Mouse (Mus musculus): ENCODE results near the gene Slc27a2.
A peak's percentile ranks its signal among the peaks of the same experiment; 100 is the strongest.
"Not testable (repeated sequence)": the region's sequence is repeated elsewhere in the genome, so short reads cannot be mapped to it uniquely, and the experiment has no call there.

The Slc27a2 gene

DNA sequence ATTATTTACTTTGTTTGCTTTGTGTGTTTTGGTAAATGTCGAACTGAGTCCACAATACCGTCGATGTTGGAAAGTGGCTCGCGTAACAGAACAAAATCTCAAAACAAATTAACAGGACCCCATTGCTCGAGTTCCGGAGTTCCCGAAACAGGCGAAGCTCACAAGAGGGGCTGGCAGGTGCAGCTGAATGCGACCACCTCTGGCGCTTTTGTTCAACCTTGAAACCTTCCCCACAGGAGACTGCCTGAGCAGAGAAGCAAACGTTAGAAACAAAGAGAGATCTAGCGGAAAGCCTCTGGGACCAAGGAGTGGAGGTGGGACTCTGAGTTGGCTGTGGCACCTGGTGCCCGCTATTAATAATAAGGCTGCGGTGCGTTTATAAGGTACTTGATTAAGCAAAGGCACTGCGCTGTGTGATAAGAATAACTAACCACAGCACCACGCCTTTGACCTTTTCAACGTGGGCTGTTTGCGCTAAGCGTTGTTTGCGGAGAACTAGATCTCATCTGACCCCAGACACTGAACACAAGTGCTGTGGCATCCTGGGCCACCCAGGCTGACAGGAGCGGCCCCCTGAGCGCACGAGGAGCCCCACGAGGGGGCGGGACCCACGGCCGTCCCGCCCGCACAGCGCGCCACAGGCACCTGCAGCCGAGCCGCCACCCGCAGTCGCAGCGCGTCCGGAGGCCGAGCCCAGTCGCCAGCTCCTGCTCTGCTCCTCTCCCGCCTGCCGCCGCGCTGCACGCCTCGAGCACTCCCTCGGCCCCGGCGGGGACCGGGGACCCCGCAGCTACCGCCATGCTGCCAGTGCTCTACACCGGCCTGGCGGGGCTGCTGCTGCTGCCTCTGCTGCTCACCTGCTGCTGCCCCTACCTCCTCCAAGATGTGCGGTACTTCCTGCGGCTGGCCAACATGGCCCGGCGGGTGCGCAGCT is at the start of gene Slc27a2:
Slc27a2 (plus strand) TSS at position 51 of the 934 bp plus-strand sequence.
- no peak for DNase-seq (ENCODE audit: low spot score)

DNA sequence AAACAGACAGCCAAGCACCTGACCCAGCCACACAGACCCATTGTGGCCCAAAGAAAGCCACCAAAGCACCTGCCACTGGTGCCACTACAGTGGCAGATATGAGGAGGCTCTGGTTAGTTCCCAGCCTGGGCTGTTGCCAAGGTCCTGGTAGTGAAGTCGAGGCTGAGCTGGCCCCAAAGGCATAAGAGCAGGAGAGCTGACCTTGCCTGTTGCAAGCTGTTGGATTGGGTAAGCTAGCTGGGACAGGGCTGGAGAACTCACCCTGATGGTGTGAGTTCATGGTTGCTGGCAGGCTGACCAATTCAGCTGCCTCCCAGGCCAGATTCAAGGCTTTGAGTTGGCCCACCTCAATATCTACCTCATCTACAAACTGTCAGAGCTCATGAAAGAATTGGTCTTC is 47.1 kb upstream of the Slc27a2 start:
- no peak for DNase-seq (ENCODE audit: low spot score)

DNA sequence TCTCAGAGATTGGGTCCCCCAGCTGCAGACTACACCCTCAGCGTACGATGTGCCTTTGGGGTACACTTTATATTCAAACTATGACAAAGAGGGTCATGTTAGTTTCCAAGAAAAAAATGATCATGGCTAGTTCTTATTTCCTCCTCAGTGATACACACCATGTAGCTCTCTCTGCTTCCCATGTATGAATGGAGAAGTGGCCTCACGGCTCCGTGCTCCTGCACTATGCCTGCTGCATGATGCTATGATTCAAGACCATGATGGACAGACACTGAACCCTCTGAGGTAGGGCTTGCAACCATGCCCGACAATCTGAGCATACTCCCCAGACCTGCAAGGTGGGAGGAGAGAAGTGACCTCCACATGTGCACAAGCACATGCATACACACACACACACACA is 44.7 kb upstream of the Slc27a2 start:
- DNase-seq (ENCODE audit: low spot score): no peak

DNA sequence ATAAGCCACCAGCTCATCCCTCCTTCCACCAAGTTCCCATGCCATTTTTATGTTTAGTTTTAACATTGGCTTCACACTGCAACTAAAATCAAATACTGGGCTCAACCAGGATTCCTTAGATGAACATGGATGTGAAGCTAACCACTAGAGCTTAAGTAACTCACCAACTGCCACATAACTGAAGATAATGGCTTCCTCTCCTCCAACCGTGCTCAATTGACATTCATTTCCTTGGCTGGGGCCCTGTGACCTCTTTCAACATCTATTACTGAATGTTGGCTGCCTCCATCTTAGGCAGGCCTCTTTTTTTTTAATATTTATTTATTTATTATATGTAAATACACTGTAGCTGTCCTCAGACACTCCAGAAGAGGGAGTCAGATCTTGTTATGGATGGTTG is 44.0 kb upstream of the Slc27a2 start:
- DNase-seq (ENCODE audit: low spot score): no peak

DNA sequence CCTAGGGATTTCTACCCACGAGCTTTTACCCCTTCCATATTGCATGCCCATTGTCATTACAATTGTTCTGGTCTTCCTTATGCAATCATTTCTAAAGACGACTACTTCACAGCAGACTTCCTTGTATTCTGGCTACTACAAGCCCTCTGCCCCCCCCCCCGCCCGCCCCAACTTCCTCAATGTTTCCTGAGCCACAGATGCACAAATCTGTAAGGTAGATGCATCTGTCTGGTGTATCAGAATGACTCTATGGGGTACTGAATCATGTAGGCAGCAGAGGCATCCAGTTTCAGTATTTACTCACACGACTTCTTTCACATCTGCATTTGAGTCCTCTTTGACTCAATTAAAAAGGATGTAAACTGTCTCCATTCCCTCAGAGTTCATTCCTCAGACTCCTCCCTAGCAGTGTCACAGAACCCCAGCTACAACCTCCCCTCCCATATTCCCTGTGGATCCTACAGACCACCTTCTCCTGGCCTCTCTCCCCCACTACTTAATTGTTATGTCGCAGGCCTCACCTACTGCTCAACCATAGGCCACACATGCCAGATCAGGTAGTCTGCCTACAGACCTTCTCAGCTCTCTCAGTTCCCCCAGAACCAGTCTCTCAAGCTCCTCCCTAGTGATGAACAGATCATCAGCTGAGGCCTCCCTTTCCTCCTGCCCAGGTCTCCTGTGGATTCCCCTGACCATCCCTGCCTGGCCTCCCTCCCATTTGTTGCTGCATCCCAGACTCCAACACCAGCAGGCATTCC is 37.0 kb upstream of the Slc27a2 start:
- DNase-seq (ENCODE audit: low spot score): no peak

DNA sequence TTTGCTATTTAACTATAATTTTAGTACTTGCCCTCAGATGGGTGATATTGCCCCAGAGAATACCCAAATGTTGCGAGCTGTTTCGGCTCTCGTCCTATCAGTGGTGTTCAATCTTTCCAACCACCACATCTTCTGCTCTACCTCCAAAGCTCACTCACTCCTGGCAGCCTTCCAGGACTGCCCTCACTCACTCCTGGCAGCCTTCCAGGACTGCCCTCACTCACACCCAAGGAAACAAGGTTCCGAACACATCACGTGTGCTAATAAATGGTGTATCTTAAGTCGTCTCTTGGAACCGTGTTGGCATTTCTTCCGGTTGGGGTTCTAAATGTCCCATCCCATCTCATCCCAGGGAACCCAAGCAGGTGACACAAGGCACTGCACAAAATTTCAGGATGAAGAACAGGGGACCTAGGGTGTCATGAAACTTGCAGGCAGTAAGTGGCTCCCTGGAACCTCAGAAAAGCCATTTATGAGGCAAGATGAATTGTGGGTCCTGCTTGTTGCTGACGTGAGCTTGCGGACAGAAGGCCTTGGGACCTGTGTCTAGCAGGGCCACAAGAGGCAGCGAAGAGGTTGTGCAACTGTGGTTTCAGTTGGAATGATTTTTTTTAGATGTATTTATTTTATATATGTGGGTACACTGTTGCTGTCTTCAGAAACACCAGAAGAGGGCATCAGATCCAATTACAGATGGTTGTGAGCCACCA is 32.2 kb upstream of the Slc27a2 start:
- DNase-seq (ENCODE audit: low spot score): no peak

DNA sequence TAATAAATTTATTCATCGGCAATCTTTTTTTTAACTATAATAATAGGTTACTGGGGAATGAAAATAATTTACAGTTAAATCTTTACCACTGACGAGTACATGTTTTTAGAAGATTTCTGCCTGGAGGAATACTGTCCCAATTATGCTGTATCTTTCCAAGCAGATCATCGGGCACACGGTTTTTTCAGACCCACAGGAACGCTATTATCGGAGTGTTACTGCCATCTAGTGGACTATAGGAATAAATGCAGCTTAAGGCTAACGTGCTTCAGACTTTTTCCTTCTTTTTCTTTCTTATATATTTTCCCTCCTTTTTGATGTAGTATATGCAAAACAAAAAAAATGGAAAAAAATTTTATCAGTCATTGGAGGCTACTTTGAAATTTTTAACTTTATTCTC is 31.4 kb upstream of the Slc27a2 start:
- peak; percentile 47 for DNase-seq (ENCODE audit: low spot score)

DNA sequence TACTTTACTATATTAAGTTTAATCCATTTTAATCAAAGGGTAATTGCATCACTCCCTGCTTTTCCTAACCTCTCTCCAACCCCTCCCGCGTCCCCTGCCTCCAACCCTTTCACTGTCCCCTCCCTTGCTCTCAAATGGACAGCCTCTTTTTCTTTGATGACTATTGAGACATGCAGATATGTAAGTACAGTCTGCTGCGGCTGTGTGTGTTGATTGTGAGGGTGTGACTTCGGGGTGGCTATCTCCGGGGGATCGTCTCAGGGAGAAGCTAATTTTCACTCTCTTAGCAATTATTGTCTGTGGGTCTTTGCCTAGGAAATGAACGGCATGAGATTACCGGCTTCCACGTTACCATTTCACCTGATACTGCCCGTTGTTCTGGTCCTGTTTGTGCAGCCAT is 30.7 kb upstream of the Slc27a2 start:
- DNase-seq (ENCODE audit: low spot score): peak; percentile 7

DNA sequence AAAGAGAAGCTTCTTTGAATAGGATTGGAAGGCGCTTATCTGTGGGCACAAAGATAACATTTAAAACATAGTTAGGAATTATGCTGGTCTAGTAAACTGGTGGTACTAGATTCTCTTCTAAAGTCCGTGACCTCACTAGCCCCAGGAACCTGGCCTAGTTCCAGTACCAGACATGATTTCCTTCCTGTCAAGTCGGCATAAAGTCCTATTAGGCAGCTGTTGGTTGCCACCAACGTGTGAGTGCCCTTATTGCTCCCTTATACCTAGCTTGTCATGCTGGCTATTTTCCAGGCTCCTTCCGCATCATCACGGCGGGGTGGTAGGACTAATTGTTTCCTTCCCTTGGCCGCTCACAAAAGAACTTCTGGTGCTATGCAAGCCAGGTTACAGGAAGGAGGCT is 30.2 kb upstream of the Slc27a2 start:
- DNase-seq (ENCODE audit: low spot score): no peak

DNA sequence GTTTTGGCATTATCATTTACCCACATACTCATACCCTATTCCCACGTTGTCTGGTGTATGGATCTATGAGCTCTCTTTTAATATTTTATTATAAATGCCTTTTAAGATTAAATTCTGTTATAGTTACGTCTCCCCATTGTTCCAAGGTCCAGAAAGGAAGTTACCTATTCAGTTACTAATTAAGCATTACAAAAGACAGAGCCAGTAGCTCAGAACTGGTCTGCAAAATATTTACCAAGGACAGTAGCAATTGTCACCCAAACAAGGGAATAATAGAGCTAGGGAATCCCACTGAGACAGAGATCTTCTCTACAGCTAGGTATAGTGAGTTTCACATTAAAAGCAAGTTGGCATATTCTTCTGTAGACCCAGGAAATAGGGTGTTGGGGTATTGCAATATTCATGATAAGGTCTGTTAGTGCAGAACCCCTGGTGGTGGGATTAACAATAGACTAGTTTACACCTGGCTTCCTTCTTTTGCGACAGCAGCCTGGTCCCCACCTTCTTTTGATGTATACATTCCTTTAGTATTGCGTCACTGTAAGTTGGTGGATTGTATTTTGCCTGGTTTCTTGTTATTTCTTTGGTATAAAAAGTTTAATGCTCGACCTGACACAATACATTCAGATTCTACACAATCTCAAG is 29.0 kb upstream of the Slc27a2 start:
- DNase-seq (ENCODE audit: low spot score): not testable (repeated sequence)

DNA sequence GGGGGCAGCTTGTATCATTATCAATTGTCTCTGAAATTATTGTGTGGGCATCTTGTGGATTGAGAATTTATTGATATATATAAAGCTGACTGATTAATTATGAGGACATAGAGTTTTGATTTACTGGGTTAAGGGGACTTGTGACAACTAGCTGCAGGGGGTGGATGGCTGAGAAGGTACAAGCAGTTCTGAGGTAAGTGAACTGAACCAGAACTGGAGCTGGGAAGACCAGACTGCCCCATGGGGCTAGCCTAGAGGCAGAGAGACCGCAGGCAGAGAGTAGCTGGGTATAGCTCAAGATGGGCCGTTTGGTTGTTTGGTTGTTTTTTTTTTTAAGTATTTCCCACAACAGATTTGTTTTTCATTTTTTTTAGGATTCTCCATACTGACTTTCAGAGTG is 27.9 kb upstream of the Slc27a2 start:
- DNase-seq (ENCODE audit: low spot score): no peak

DNA sequence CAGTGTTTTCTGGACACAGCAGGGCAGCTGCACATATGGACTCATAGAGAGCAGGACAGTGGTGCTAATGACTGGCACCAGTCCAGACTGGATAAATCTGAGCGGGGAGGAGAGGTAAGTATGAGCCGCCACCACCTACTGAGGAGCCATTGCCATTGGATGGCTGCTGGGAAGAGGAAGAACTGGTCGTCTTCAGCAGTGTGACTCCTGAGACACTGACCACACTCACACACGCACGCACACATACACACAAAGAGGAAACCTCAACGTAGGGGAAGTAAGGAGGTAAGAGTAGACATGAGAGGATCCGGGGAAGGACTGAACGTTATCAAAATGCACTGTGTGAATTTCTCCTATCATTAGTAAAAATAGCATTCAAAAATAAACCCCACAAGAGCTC is 24.7 kb upstream of the Slc27a2 start:
- DNase-seq (ENCODE audit: low spot score): no peak

DNA sequence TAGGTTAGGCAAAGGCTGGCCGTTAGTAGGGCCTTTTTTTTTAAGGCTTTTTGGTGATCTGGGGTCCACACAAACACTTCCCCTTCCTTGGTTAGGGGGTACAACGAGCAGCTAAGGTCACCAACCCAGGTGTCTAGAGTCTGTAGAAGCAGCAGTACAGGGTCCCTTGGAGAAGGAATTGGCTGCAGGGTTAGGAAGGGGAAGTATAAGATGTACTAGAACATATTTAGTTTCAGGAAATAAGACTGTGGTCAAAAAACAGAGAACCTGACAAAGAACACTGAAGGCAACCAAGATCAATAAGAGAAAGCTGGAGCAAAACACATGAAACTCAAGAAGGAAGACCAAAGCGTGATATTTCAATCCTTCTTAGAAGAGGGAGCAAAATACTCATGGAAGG is 21.6 kb upstream of the Slc27a2 start:
- no peak for DNase-seq (ENCODE audit: low spot score)

DNA sequence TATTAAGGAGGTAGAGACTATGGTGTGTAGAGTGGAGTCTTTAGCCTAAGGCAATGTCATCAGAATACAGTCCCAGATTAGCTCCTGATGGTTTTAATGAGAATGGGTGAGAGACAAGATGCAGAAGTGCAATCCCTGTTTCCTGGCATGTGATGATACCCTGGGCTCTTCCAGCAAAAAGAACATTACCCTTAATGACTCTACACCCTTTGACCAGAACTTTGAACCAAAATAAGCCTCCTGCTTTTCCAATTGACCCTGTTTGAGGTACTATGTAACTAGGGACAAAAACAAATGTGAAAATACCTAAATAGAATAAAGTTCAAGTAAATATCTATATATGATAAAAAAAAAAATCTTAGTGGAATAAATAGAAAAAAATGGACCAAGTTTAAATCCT is 14.6 kb upstream of the Slc27a2 start:
- DNase-seq (ENCODE audit: low spot score): no peak

DNA sequence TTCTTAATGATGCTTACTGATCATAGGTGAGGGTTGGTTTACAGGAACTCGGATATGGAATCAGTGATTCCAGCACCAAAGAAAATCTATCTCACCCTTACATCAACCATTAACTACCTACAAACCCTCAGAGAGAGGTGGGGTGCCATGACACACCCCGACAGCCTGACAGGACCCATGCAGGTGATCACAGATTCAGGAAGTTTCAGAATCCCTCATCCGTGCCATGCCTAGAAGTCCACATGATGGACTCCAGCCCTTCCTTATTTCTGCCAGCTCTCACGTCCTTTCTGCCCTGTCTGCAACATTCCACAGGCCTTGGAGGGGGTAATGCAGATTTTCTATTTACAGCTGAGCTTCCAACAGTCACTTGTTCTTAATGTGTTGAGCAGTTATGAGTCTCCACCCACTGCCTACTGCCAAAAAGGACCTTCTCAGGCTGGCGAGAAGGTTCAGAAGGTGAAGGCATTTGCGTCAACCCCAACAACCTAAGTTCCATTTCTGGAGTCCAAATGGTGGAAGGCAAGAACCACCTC is 11.7 kb upstream of the Slc27a2 start:
- no peak for DNase-seq (ENCODE audit: low spot score)

DNA sequence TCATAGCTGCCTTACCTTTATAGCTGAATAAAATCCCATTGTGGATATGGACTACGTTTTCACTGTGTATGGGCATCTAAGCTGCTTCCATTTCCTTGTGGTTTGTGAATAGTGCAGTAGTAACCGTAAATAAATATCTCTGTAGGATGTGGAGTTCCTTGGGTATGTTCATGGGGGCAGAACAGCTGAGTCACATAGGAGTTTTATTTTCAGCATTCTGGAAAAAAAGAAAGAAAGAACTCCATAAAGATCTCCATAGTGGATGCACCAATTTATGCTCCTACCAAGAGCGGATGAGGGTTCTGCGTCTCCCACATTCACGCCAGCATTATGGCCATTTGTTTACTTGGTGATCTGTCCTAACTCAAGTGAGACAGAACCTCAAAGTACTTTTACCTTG is 10.0 kb upstream of the Slc27a2 start:
- no peak for DNase-seq (ENCODE audit: low spot score)

DNA sequence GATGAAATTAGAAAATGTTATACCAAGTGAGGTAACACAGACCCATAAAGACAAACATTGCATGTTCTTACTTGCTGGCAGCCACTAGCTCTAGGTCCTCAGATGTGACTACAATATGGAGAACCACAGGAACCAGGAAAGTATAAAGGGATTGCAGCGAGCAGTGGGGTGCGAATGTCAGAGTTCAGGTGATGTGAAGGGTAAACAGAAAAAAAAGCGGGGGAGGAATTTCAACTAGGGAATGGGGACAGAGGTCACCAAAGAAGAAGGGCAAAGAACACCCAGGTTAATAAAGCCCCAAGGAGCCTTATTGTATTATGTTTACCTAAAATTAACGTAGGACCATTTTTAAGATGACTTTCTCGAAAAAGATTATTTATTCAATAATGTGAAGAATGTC is 6.9 kb upstream of the Slc27a2 start:
- DNase-seq (ENCODE audit: low spot score): no peak

DNA sequence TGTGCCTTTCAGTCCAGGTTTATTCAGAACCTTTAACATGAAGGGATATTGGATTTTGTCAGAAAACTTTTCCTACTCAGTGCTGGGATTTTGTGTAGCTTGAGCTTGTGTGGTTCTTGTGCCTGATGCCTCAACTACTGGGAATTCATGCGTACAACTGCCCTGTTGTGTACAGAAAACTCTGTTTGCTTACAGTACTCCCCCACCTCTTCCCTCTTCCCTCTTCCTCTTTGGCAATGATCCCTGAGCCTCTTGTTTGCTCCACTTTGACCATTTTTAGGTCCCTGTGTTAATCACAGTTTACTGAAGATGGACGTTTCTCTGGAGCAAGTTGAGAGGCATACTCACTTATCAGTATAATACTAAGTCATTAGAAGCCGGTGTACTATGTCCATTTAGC is 5.8 kb upstream of the Slc27a2 start:
- DNase-seq (ENCODE audit: low spot score): no peak

DNA sequence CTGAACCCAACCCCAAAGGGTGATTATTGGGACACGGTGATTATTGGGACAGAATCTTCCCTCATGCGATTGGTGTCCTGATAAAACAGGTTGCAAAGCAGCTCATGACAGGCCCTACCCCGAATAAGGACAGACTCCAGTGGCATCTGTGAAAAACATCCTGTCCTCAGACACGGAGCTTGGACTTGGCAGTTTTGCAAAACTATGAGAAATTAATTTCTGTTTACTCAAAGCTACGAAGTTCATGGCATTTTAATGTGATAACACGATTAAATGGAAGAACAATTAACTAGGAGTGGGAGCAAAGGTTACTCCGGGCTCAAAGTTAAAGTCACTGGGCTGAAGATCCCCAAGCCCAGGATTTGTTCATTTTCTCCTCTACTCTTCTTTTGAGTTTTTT is 2.5 kb upstream of the Slc27a2 start:
- no peak for DNase-seq (ENCODE audit: low spot score)

DNA sequence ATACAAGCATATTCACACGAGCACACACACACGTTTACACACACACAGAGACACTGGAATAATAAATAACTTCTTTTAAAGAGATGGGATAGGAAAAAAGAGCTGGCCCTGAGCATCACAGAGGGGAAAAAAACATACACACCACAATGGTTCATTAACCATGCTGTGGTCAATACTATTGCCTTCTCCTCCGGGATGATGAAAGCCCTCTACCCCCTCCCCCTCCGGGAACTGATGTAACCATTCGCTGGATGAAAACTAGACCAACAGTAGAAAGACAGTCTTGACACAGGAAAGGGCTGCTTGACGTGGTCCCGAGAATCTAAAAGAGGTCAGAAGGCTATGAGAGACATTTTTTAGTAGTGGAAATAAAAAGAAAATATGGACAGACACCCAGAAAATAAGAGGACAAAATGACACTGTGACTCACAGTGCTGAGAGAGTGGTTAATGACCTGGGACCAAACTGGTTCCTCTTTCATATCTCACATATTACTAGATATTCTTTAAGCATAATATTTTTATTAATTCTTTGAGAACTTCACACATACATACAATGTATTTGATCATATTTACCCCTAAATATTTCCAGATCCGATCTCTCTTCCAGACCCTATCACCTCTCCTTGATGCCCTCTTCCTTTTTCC is 840 bp upstream of the Slc27a2 start:
- no peak for DNase-seq (ENCODE audit: low spot score)

DNA sequence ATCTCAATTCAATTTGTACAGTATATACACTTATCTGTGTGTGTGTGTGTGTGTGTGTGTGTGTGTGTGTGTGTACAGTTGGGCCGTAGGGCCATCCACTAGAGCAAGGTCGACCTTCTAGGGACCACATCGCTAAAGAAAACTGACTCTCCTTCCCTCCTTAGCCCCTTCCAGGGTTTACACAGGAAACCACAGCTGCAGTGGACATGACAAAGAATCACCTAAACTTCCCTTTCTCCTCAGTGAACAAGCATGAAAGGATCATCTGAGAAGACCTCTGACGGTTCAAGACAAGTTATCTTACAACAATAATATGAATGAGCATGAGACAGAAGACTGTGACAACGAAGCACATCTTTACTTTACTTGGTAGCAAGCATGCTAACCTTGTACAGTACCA is 311 bp upstream of the Slc27a2 start:
- no peak for DNase-seq (ENCODE audit: low spot score)

DNA sequence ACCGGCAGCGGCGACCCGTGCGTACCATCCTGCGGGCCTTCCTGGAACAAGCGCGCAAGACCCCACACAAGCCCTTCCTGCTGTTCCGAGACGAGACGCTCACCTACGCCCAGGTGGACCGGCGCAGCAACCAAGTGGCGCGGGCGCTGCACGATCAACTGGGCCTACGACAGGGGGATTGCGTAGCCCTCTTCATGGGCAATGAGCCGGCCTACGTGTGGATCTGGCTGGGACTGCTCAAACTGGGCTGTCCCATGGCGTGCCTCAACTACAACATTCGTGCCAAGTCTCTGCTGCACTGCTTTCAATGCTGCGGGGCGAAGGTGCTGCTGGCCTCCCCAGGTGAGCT is 1.1 kb downstream of the Slc27a2 start:
- no peak for DNase-seq (ENCODE audit: low spot score)

All from c-Kit-positive CD71-positive TER-119-positive erythroid progenitor cells, embryonic 14.5 days (primary cell).